Mouse (Mus musculus) embryonic facial prominence, embryonic 14.5 days (tissue): Measurements from ENCODE around the gene Aarsd1. TPM values are rescaled to one million over a fixed set of nuclear protein-coding genes. Genes with fewer than 3 reads are reported as not detected.
"Not testable (repeated sequence)": the region's sequence is repeated elsewhere in the genome, so short reads cannot be mapped to it uniquely, and the experiment has no call there.

ENCODE experiments used
- ATAC-seq: fragments of 200-750 bp; cut with Nextera tagmentation; 2 replicates; pipeline ENCODE4 v1.8.0; 2017; ENCODE audit warnings: low read depth, moderate number of reproducible peaks, moderate TSS enrichment
- DNase-seq: peaks from one replicate; pipeline ENCODE4 v3.0.0-alpha.2; 2015; ENCODE audit warnings: low spot score
- H3K27ac ChIP-seq: fragments of 300-500 bp; sonication (generic); replicated peaks from 2 replicates; pipeline ENCODE4 v1.5.1; 2014; ENCODE audit warnings: low read depth, mild to moderate bottlenecking, low read length, moderate library complexity
- H3K27me3 ChIP-seq: fragments of 300-500 bp; sonication (generic); replicated peaks from 2 replicates; pipeline ENCODE4 v1.6.1; 2014; ENCODE audit warnings: low read length; ENCODE audit not compliant: control insufficient read depth, insufficient read depth
- H3K36me3 ChIP-seq: fragments of 300-500 bp; sonication (generic); 2 replicates; pipeline ENCODE4 v1.6.1; 2014; ENCODE audit warnings: low read length, mixed read lengths; ENCODE audit not compliant: control insufficient read depth, insufficient read depth
- H3K4me1 ChIP-seq: fragments of 300-500 bp; sonication (generic); 2 replicates; pipeline ENCODE4 v1.6.1; 2014; ENCODE audit warnings: antibody characterized with exemption, low read length; ENCODE audit not compliant: control insufficient read depth, insufficient read depth
- H3K4me2 ChIP-seq: fragments of 300-500 bp; sonication (generic); 2 replicates; pipeline ENCODE4 v1.6.1; 2014; ENCODE audit warnings: low read depth, mild to moderate bottlenecking, low read length, moderate library complexity, mixed read lengths
- H3K4me3 ChIP-seq: fragments of 300-500 bp; sonication (generic); 2 replicates; pipeline ENCODE4 v1.5.1; 2014; ENCODE audit warnings: low read depth, mild to moderate bottlenecking, low read length
- H3K9ac ChIP-seq: fragments of 300-500 bp; sonication (generic); 2 replicates; pipeline ENCODE4 v1.6.1; 2014; ENCODE audit warnings: low read depth, mild to moderate bottlenecking, low read length, moderate library complexity, mixed read lengths
- H3K9me3 ChIP-seq: fragments of 300-500 bp; sonication (generic); 2 replicates; pipeline ENCODE4 v1.6.1; 2016; ENCODE audit warnings: low read length; ENCODE audit not compliant: control insufficient read depth
- WGBS: fragments of 180-500 bp; shearing (Covaris S2); extraction: QIAGEN DNeasy Blood & Tissue Kit; methylation state at CpG from one replicate; pipeline ENCODE4 v1.1.7; 2014; 5-methylcytosine and 5-hydroxymethylcytosine counted together
- polyA plus RNA-seq: library from polyadenylated mRNA; unstranded; fragments of >200 nt; fragmentation: Nextera tagmentation; extraction: Ambion mirVana; gene quantifications from 2 replicates; pipeline ENCODE4 v1.2.1, GENCODE M21; 2014

The Aarsd1 gene
- polyA plus RNA-seq = 43.4 and 59.3 TPM in 2 replicates

- ATAC-seq = peak; percentile 88
- Histone ChIP-seq H3K27me3 (no peaks in the 10 kb centered on the region), H3K4me1 (peaks cover 4% of the 10 kb centered on the region; the same call in 1 of the 2 replicates), H3K27ac (peak within 1 kb of the TSS; percentile 63), H3K9ac (peak within 1 kb of the TSS; percentile 86), H3K36me3 (peaks cover 17% of the 10 kb centered on the region), H3K9me3 (no peaks in the 10 kb centered on the region), H3K4me3 (peak within 1 kb of the TSS; percentile 74), H3K4me2 (peak within 1 kb of the TSS; percentile 75)
- DNase-seq = peak; percentile 86
- WGBS = under 1% methylated on average over 44 of the region's 45 CpGs
These were observed at the start of gene Aarsd1 for GRCm38 (mm10) chr11:101417101-101417855. TSS of gene Aarsd1 (minus strand) at chr11:101417615.

- H3K9me3 ChIP-seq, H3K27me3 ChIP-seq, DNase-seq, H3K27ac ChIP-seq, ATAC-seq, H3K9ac ChIP-seq: not testable (repeated sequence)
- Histone ChIP-seq H3K4me2 (peak overlapping the region; percentile 96), H3K4me1 (peaks cover 20% of the 10 kb centered on the region), H3K36me3 (peaks cover 12% of the 10 kb centered on the region), H3K4me3 (peak overlapping the region; percentile 85)
- 56% methylated on average over 5 of the region's 5 CpGs for WGBS
These were observed 49.1 kb upstream of the Aarsd1 start for GRCm38 (mm10) chr11:101466552-101466950.

GRCm38 (mm10) chr11:101465869-101466551 is 48.6 kb upstream of the Aarsd1 start, which contains the start of gene Vat1:
TSS of gene Vat1 (minus strand) at chr11:101466230.
- peak; percentile 53 for ATAC-seq
- WGBS = 1% methylated on average over 27 of the region's 60 CpGs
- no peaks in the 10 kb centered on the region for H3K9me3 ChIP-seq
- H3K4me2 ChIP-seq = peak within 1 kb of the TSS; percentile 96
- peaks cover 20% of the 10 kb centered on the region for H3K4me1 ChIP-seq
- H3K27ac ChIP-seq = peak within 1 kb of the TSS; percentile 79
- no peaks in the 10 kb centered on the region for H3K27me3 ChIP-seq
- peak within 1 kb of the TSS; percentile 85 for H3K4me3 ChIP-seq
- H3K9ac ChIP-seq = peak within 1 kb of the TSS; percentile 73
- DNase-seq = peak; percentile 87
- H3K36me3 ChIP-seq = peaks cover 18% of the 10 kb centered on the region

- no peaks in the 10 kb centered on the region for H3K27me3 ChIP-seq
- ATAC-seq = peak; percentile 42
- under 1% methylated on average over 37 of the region's 51 CpGs for WGBS
- peak overlapping the region; percentile 96 for H3K4me2 ChIP-seq
- peak overlapping the region; percentile 73 for H3K9ac ChIP-seq
- peak overlapping the region; percentile 85 for H3K4me3 ChIP-seq
- H3K27ac ChIP-seq = peak overlapping the region; percentile 79
- H3K4me1 ChIP-seq = peaks cover 20% of the 10 kb centered on the region
- peak; percentile 84 for DNase-seq
- peaks cover 22% of the 10 kb centered on the region for H3K36me3 ChIP-seq
- H3K9me3 ChIP-seq = no peaks in the 10 kb centered on the region
These were observed 47.9 kb upstream of the Aarsd1 start for GRCm38 (mm10) chr11:101465101-101465868.

- no peak for ATAC-seq
- H3K9me3 ChIP-seq = no peaks in the 10 kb centered on the region
- peaks cover 31% of the 10 kb centered on the region for H3K36me3 ChIP-seq
- peak; percentile 32 for DNase-seq
- peak within 1 kb of the TSS; percentile 79 for H3K27ac ChIP-seq
- no peaks in the 10 kb centered on the region for H3K27me3 ChIP-seq
- H3K4me2 ChIP-seq = peak within 1 kb of the TSS; percentile 96
- 5% methylated on average over 12 of the region's 12 CpGs for WGBS
- H3K4me3 ChIP-seq = peak within 1 kb of the TSS; percentile 85
- H3K9ac ChIP-seq = peak within 1 kb of the TSS; percentile 73
- H3K4me1 ChIP-seq = peaks cover 20% of the 10 kb centered on the region
These were observed 47.0 kb upstream of the Aarsd1 start, which contains the start of gene Rnd2 for GRCm38 (mm10) chr11:101464211-101465100. TSS of gene Rnd2 (plus strand) at chr11:101464999.

- Histone ChIP-seq H3K4me1 (peaks cover 14% of the 10 kb centered on the region), H3K27me3 (no peaks in the 10 kb centered on the region), H3K9me3 (no peaks in the 10 kb centered on the region), H3K27ac (no peak overlapping the region), H3K4me2 (no peak overlapping the region), H3K36me3 (peaks cover 47% of the 10 kb centered on the region), H3K9ac (no peak overlapping the region), H3K4me3 (no peak overlapping the region)
- 29% methylated on average over 13 of the region's 13 CpGs for WGBS
- ATAC-seq (no peak; the same call in 1 of the 2 replicates), DNase-seq (peak; percentile 55)
These were observed 45.4 kb upstream of the Aarsd1 start for GRCm38 (mm10) chr11:101462583-101463440.

GRCm38 (mm10) chr11:101462141-101462540 is 44.7 kb upstream of the Aarsd1 start:
- Histone ChIP-seq H3K9me3 (no peaks in the 10 kb centered on the region), H3K4me3 (no peak overlapping the region), H3K4me2 (no peak overlapping the region), H3K4me1 (peaks cover 14% of the 10 kb centered on the region), H3K27ac (no peak overlapping the region), H3K9ac (no peak overlapping the region), H3K36me3 (peaks cover 51% of the 10 kb centered on the region), H3K27me3 (no peaks in the 10 kb centered on the region)
- 89% methylated on average over 14 of the region's 14 CpGs for WGBS
- DNase-seq = no peak
- ATAC-seq = no peak
